Mouse (Mus musculus): ENCODE results near the gene Medag.

DNA sequence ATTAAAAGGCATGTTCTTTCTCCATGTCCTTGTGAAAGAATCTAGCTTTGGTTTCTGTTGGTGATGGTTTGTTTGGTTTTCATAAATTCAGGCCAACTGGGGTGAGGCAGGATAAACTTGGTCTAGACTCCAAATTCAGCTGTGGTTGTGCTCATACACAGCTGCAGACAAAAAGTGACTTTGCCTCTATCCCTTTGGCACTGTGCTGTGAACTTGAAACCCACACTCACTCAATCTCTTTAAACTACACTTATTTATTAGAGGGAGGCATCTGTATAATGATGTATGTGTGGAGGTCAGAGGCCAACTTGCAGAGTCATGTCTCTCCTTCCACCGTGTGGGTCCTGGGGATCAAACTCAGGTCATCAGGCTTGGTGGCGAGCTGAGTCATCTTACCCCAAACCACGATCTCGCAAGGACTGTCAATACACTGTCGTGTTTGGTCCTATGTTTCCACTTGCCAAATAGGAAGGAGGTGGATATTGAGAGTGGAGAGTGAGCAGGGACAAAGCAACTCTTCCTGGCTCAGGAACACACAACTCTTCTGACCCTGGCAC, 25.2 kb upstream of the Medag start:
- no peak for TF ChIP-seq ZNF384 (IDR thresholded peaks at IDR 0.05; ENCODE audit: low read depth, low read length)
- TF ChIP-seq ZC3H11A (IDR thresholded peaks at IDR 0.05; ENCODE audit: borderline replicate concordance, low read depth, low read length): no peak
- TF ChIP-seq HCFC1 (IDR thresholded peaks at IDR 0.05; ENCODE audit: borderline replicate concordance, insufficient read depth, low read length): no peak

All from ES-E14 (cell line).